Mouse (Mus musculus): Measurements from ENCODE around the gene Sort1. TPM values are rescaled to one million over a fixed set of nuclear protein-coding genes. Genes with fewer than 3 reads are reported as not detected.
A peak's percentile ranks its signal among the peaks of the same experiment; 100 is the strongest.

Gene Sort1
- polyA plus RNA-seq, 1 experiment: 21.5 TPM

- Histone ChIP-seq H3K36me3 (ENCODE audit: control insufficient read depth, insufficient read depth, low read length, poor library complexity, severe bottlenecking) (peaks cover 10% of the 10 kb centered on the region), H3K4me1 (ENCODE audit: control insufficient read depth, insufficient read depth, low read length) (no peaks in the 10 kb centered on the region), H3K27ac (ENCODE audit: insufficient read depth, low read length) (no peak overlapping the region), H3K9me3 (replicated peaks; ENCODE audit: control insufficient read depth, insufficient read depth, low read length, poor library complexity, severe bottlenecking) (no peaks in the 10 kb centered on the region), H3K27me3 (ENCODE audit: control insufficient read depth, insufficient read depth, low read length, poor library complexity, severe bottlenecking) (no peaks in the 10 kb centered on the region), H3K9ac (ENCODE audit: low read depth, poor library complexity, severe bottlenecking) (no peak overlapping the region), H3K4me3 (ENCODE audit: low read depth, low read length) (no peak overlapping the region)
- peak; percentile 94 for TF ChIP-seq CTCF (IDR thresholded peaks at IDR 0.05; ENCODE audit: low read depth, low read length)
- no peak for TF ChIP-seq POLR2A (IDR thresholded peaks at IDR 0.05; ENCODE audit: insufficient read depth, low read length)
Measured at GRCm38 (mm10) chr3:108380695-108381094, 96.8 kb downstream of the Sort1 start.

DNA sequence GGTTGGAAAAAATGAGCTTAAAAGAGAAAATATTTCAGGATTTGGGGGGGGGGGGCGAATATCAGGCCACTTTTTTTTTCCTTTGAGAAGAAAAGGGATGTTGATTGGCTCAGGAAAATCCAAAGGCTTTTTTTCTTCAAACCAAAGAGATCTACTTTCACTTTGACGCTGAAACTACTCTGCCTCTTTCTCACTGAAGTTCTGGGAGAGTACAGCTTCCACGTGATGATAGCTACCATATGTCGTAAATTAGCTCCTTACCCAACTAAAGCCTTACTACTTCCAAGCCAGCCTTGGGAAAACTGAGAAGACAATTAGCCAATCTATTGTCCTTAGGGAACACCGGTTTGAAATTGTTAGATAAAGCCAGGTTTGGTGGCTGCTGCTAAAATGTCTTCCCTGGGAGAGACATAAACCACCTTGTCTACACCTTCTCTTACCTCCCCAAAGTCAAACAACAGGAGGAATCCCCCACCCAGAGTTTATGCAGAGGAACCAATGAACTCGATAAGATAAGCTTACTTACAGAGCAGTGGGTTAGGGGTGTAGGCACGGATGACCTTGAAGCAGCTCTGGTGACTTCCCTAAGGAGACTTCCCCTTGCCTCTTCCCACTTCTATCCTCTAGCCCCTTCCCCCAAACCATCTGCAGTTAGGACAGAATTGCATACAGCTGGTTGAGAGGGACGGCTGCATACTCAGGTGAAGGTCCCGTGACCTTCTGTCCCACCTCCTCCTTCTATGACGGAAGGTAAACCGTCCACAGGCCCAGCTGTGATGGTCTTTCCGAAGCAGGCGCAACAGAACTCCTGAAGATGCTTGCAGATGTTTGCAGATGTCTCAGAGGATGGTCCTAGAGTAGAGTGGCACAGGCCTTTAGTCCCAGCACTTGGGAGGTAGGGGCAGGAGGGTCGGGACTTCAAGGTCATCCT is 98.3 kb downstream of the Sort1 start:
- TF ChIP-seq POLR2A (IDR thresholded peaks at IDR 0.05; ENCODE audit: insufficient read depth, low read length): no peak
- TF ChIP-seq EP300 (IDR thresholded peaks at IDR 0.05; ENCODE audit: insufficient read depth, low read depth, low read length): no peak
- no peak for TF ChIP-seq CTCF (IDR thresholded peaks at IDR 0.05; ENCODE audit: low read depth, low read length)
- Histone ChIP-seq H3K27ac (ENCODE audit: insufficient read depth, low read length) (no peak overlapping the region), H3K36me3 (ENCODE audit: control insufficient read depth, insufficient read depth, low read length, poor library complexity, severe bottlenecking) (peaks cover 26% of the 10 kb centered on the region), H3K9me3 (replicated peaks; ENCODE audit: control insufficient read depth, insufficient read depth, low read length, poor library complexity, severe bottlenecking) (no peaks in the 10 kb centered on the region), H3K9ac (ENCODE audit: low read depth, poor library complexity, severe bottlenecking) (no peak overlapping the region), H3K4me1 (ENCODE audit: control insufficient read depth, insufficient read depth, low read length) (peaks cover 2% of the 10 kb centered on the region), H3K4me3 (ENCODE audit: low read depth, low read length) (no peak overlapping the region), H3K27me3 (ENCODE audit: control insufficient read depth, insufficient read depth, low read length, poor library complexity, severe bottlenecking) (no peaks in the 10 kb centered on the region)

GRCm38 (mm10) chr3:108383485-108384354 is 99.8 kb downstream of the Sort1 start, which contains the start of gene Psrc1:
TSS of gene Psrc1 (plus strand) at chr3:108383839.
- peak within 1 kb of the TSS; percentile 81 for H3K9ac ChIP-seq (ENCODE audit: low read depth, poor library complexity, severe bottlenecking)
- TF ChIP-seq CTCF (IDR thresholded peaks at IDR 0.05; ENCODE audit: low read depth, low read length) (no peak), EP300 (IDR thresholded peaks at IDR 0.05; ENCODE audit: insufficient read depth, low read depth, low read length) (no peak), POLR2A (IDR thresholded peaks at IDR 0.05; ENCODE audit: insufficient read depth, low read length) (peak; percentile 30)
- H3K9me3 ChIP-seq (replicated peaks; ENCODE audit: control insufficient read depth, insufficient read depth, low read length, poor library complexity, severe bottlenecking): no peaks in the 10 kb centered on the region
- peaks cover 33% of the 10 kb centered on the region for H3K36me3 ChIP-seq (ENCODE audit: control insufficient read depth, insufficient read depth, low read length, poor library complexity, severe bottlenecking)
- no peaks in the 10 kb centered on the region for H3K27me3 ChIP-seq (ENCODE audit: control insufficient read depth, insufficient read depth, low read length, poor library complexity, severe bottlenecking)
- peak within 1 kb of the TSS; percentile 38 for H3K27ac ChIP-seq (ENCODE audit: insufficient read depth, low read length)
- H3K4me3 ChIP-seq (ENCODE audit: low read depth, low read length): peak within 1 kb of the TSS; percentile 96
- peaks cover 4% of the 10 kb centered on the region for H3K4me1 ChIP-seq (ENCODE audit: control insufficient read depth, insufficient read depth, low read length)

DNA sequence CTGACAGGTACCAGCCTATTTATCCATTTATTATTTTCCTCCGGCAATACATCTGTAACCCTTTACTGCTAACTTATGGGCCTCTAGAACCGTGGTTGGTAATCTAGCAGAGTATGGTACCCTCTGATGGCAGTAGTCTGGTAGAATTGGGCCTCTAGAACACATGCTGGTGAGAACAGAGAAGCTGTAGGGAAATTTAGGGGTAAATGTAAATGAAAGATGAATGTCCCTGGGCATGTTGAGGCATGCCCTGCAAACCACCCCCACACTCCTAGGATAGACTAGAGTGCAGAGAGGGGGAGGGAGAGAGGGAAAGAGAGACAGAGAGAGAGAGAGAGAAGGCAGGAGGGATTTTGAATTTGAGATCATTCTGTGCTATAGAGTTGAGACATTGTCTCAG is 100.5 kb downstream of the Sort1 start:
- Histone ChIP-seq H3K9ac (ENCODE audit: low read depth, poor library complexity, severe bottlenecking) (peak overlapping the region; percentile 81), H3K27me3 (ENCODE audit: control insufficient read depth, insufficient read depth, low read length, poor library complexity, severe bottlenecking) (no peaks in the 10 kb centered on the region), H3K36me3 (ENCODE audit: control insufficient read depth, insufficient read depth, low read length, poor library complexity, severe bottlenecking) (peaks cover 33% of the 10 kb centered on the region), H3K9me3 (replicated peaks; ENCODE audit: control insufficient read depth, insufficient read depth, low read length, poor library complexity, severe bottlenecking) (no peaks in the 10 kb centered on the region), H3K4me3 (ENCODE audit: low read depth, low read length) (peak overlapping the region; percentile 96), H3K27ac (ENCODE audit: insufficient read depth, low read length) (peak overlapping the region; percentile 38), H3K4me1 (ENCODE audit: control insufficient read depth, insufficient read depth, low read length) (peaks cover 4% of the 10 kb centered on the region)
- 0 out of 2 replicates have a peak, but pooled peaks have one; percentile 27 for TF ChIP-seq EP300 (IDR thresholded peaks at IDR 0.05; ENCODE audit: insufficient read depth, low read depth, low read length)
- TF ChIP-seq CTCF (IDR thresholded peaks at IDR 0.05; ENCODE audit: low read depth, low read length): no peak
- TF ChIP-seq POLR2A (IDR thresholded peaks at IDR 0.05; ENCODE audit: insufficient read depth, low read length): no peak

DNA sequence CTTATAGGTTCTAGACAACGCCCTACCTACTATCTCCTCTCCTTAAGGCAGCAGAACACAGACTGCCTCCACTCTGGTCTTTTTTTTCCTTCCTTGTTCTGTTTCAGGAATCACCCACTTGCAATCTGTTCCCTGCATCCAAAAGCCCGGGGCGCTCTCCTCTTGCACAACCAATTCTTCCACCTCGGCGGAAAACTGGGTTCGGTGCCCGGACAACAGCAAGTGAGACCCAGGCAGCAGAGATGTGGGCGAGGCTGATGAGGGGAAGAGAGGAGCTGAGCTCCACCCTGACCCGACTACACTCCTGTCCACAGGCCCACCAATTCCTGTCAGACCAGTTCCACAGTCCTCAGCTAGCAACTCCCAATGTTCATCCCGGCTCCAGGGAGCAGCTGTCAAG is 102.3 kb downstream of the Sort1 start:
- H3K4me1 ChIP-seq (ENCODE audit: control insufficient read depth, insufficient read depth, low read length): peaks cover 4% of the 10 kb centered on the region

More for the DNA sequence above, 102.3 kb downstream of the Sort1 start:
- Histone ChIP-seq H3K9ac (ENCODE audit: low read depth, poor library complexity, severe bottlenecking) (peak overlapping the region; percentile 81; the same call in 1 of the 2 replicates), H3K27me3 (ENCODE audit: control insufficient read depth, insufficient read depth, low read length, poor library complexity, severe bottlenecking) (no peaks in the 10 kb centered on the region), H3K4me3 (ENCODE audit: low read depth, low read length) (peak overlapping the region; percentile 30; the same call in 1 of the 2 replicates), H3K9me3 (replicated peaks; ENCODE audit: control insufficient read depth, insufficient read depth, low read length, poor library complexity, severe bottlenecking) (no peaks in the 10 kb centered on the region), H3K27ac (ENCODE audit: insufficient read depth, low read length) (peak overlapping the region; percentile 15; the same call in 1 of the 2 replicates), H3K36me3 (ENCODE audit: control insufficient read depth, insufficient read depth, low read length, poor library complexity, severe bottlenecking) (peaks cover 33% of the 10 kb centered on the region)
- no peak for TF ChIP-seq CTCF (IDR thresholded peaks at IDR 0.05; ENCODE audit: low read depth, low read length)
- TF ChIP-seq POLR2A (IDR thresholded peaks at IDR 0.05; ENCODE audit: insufficient read depth, low read length): no peak
- TF ChIP-seq EP300 (IDR thresholded peaks at IDR 0.05; ENCODE audit: insufficient read depth, low read depth, low read length): no peak
